Mouse (Mus musculus): Measurements from ENCODE around the gene Srd5a1. TPM values are rescaled to one million over a fixed set of nuclear protein-coding genes. Genes with fewer than 3 reads are reported as not detected.
"Not testable (repeated sequence)": the region's sequence is repeated elsewhere in the genome, so short reads cannot be mapped to it uniquely, and the experiment has no call there.

Srd5a1 gene
- total RNA-seq (2015) (1.7 and 2.1 TPM in 2 replicates), total RNA-seq (2017) (2.9 and 3.0 TPM in 2 replicates)

- peak; percentile 90 for ATAC-seq (ENCODE audit: poor library complexity, severe bottlenecking)
Observed at GRCm38 (mm10) chr13:69611398-69612174, at the start of gene Srd5a1. TSS of gene Srd5a1 (minus strand) at chr13:69611442.

- no peak for ATAC-seq (ENCODE audit: poor library complexity, severe bottlenecking)
Observed at GRCm38 (mm10) chr13:69654508-69654907, 43.3 kb upstream of the Srd5a1 start.

- no peak for ATAC-seq (ENCODE audit: poor library complexity, severe bottlenecking)
Observed at GRCm38 (mm10) chr13:69646481-69646880, 35.2 kb upstream of the Srd5a1 start.

GRCm38 (mm10) chr13:69645694-69646423 is 34.6 kb upstream of the Srd5a1 start:
- no peak for ATAC-seq (ENCODE audit: poor library complexity, severe bottlenecking)

- ATAC-seq (ENCODE audit: poor library complexity, severe bottlenecking): no peak
Observed at GRCm38 (mm10) chr13:69644427-69645166, 33.4 kb upstream of the Srd5a1 start.

GRCm38 (mm10) chr13:69643937-69644336 is 32.7 kb upstream of the Srd5a1 start:
- no peak for ATAC-seq (ENCODE audit: poor library complexity, severe bottlenecking)

- no peak for ATAC-seq (ENCODE audit: poor library complexity, severe bottlenecking)
Observed at GRCm38 (mm10) chr13:69642656-69643216, 31.5 kb upstream of the Srd5a1 start.

- no peak for ATAC-seq (ENCODE audit: poor library complexity, severe bottlenecking)
Observed at GRCm38 (mm10) chr13:69641017-69641416, 29.8 kb upstream of the Srd5a1 start.

GRCm38 (mm10) chr13:69640541-69640940 is 29.3 kb upstream of the Srd5a1 start:
- no peak for ATAC-seq (ENCODE audit: poor library complexity, severe bottlenecking)

- no peak for ATAC-seq (ENCODE audit: poor library complexity, severe bottlenecking)
Observed at GRCm38 (mm10) chr13:69640126-69640525, 28.9 kb upstream of the Srd5a1 start.

- no peak for ATAC-seq (ENCODE audit: poor library complexity, severe bottlenecking)
Observed at GRCm38 (mm10) chr13:69639251-69639650, 28.0 kb upstream of the Srd5a1 start.

- ATAC-seq (ENCODE audit: poor library complexity, severe bottlenecking): no peak
Observed at GRCm38 (mm10) chr13:69638108-69638626, 26.9 kb upstream of the Srd5a1 start.

- ATAC-seq (ENCODE audit: poor library complexity, severe bottlenecking): no peak
Observed at GRCm38 (mm10) chr13:69637657-69638056, 26.4 kb upstream of the Srd5a1 start.

- no peak for ATAC-seq (ENCODE audit: poor library complexity, severe bottlenecking)
Observed at GRCm38 (mm10) chr13:69636816-69637215, 25.6 kb upstream of the Srd5a1 start.

- no peak for ATAC-seq (ENCODE audit: poor library complexity, severe bottlenecking)
Observed at GRCm38 (mm10) chr13:69636375-69636774, 25.1 kb upstream of the Srd5a1 start.

- ATAC-seq (ENCODE audit: poor library complexity, severe bottlenecking): not testable (repeated sequence)
Observed at GRCm38 (mm10) chr13:69635836-69636235, 24.6 kb upstream of the Srd5a1 start.

- ATAC-seq (ENCODE audit: poor library complexity, severe bottlenecking): no peak
Observed at GRCm38 (mm10) chr13:69633988-69634387, 22.7 kb upstream of the Srd5a1 start.

- no peak for ATAC-seq (ENCODE audit: poor library complexity, severe bottlenecking)
Observed at GRCm38 (mm10) chr13:69633551-69633950, 22.3 kb upstream of the Srd5a1 start.

GRCm38 (mm10) chr13:69631659-69632058 is 20.4 kb upstream of the Srd5a1 start:
- no peak for ATAC-seq (ENCODE audit: poor library complexity, severe bottlenecking)

- no peak for ATAC-seq (ENCODE audit: poor library complexity, severe bottlenecking)
Observed at GRCm38 (mm10) chr13:69631111-69631510, 19.9 kb upstream of the Srd5a1 start.

- ATAC-seq (ENCODE audit: poor library complexity, severe bottlenecking): no peak
Observed at GRCm38 (mm10) chr13:69630576-69630975, 19.3 kb upstream of the Srd5a1 start.
